Mouse (Mus musculus): ENCODE measurements around the gene Tcf3. TPM values are rescaled to one million over a fixed set of nuclear protein-coding genes. Genes with fewer than 3 reads are reported as not detected.

Tcf3 gene
- polyA plus RNA-seq, 1 experiment: 67.5 TPM

DNA sequence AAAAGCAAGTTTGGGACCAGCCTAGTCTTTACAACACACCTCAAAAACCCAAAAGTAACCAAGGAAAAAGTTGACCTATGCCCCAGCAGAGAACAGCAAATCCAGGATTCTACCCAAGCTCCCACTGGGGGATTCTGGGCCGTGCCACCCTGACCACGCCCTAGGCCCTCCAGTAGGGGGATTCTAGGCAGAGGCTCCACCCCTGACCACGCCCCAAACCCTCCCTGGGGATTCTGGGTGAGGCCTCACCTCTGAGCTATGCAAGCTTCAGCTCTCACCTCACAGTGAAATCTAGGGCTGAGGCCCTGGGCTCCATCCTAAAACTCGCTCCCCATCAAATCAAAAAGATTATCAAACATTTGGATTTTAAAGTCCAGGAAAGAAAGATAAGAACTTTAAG lies 9.9 kb downstream of the Tcf3 start:
- Histone ChIP-seq H3K4me3 (no peak overlapping the region), H3K79me2 (ENCODE audit: control insufficient read depth, insufficient read depth) (peaks cover 11% of the 10 kb centered on the region), H3ac (ENCODE audit: control insufficient read depth, insufficient read length) (no peak overlapping the region), H3K36me3 (ENCODE audit: control insufficient read depth, insufficient read depth) (peaks cover 44% of the 10 kb centered on the region), H3K27me3 (ENCODE audit: control insufficient read depth, insufficient read depth, insufficient read length) (no peaks in the 10 kb centered on the region), H3K4me2 (ENCODE audit: low read depth) (no peak overlapping the region)
- TF ChIP-seq MYOG (IDR thresholded peaks at IDR 0.05; ENCODE audit: control insufficient read depth in 1 of 3, insufficient read depth in 1 of 3, insufficient read length in 2 of 3, low read depth in 2 of 3): no peak
- no peak for TF ChIP-seq SRF (IDR thresholded peaks at IDR 0.05; ENCODE audit: control insufficient read depth, insufficient read length, low read depth)
- no peak for TF ChIP-seq CEBPB (IDR thresholded peaks at IDR 0.05; ENCODE audit: insufficient read depth, poor library complexity, severe bottlenecking)
- no peak for TF ChIP-seq TCF12 (IDR thresholded peaks at IDR 0.05; ENCODE audit: insufficient read depth, poor library complexity, severe bottlenecking)
- TF ChIP-seq POLR2A (IDR thresholded peaks at IDR 0.05; ENCODE audit: insufficient read length, low read depth): no peak
- TF ChIP-seq TCF3 (IDR thresholded peaks at IDR 0.05; ENCODE audit: insufficient read length, low read depth): no peak
- TF ChIP-seq MYOD1 (IDR thresholded peaks at IDR 0.05; ENCODE audit: control insufficient read depth in 1 of 3, insufficient read length in 2 of 3, low read depth in 2 of 3): no peak
- no peak for TF ChIP-seq E2F4 (IDR thresholded peaks at IDR 0.05; ENCODE audit: insufficient read depth)
- TF ChIP-seq POLR2AphosphoS2 (IDR thresholded peaks at IDR 0.05; ENCODE audit: insufficient read length, low read depth): no peak
- TF ChIP-seq MAX (IDR thresholded peaks at IDR 0.05; ENCODE audit: low read depth): no peak

GRCm38 (mm10) chr10:80421651-80422472 lies 11.6 kb downstream of the Tcf3 start:
- Histone ChIP-seq H3K4me3 (no peak overlapping the region), H3ac (ENCODE audit: control insufficient read depth, insufficient read length) (no peak overlapping the region), H3K27me3 (ENCODE audit: control insufficient read depth, insufficient read depth, insufficient read length) (no peaks in the 10 kb centered on the region), H3K36me3 (ENCODE audit: control insufficient read depth, insufficient read depth) (peaks cover 38% of the 10 kb centered on the region), H3K79me2 (ENCODE audit: control insufficient read depth, insufficient read depth) (peaks cover 11% of the 10 kb centered on the region), H3K4me2 (ENCODE audit: low read depth) (no peak overlapping the region)
- TF ChIP-seq SRF (IDR thresholded peaks at IDR 0.05; ENCODE audit: control insufficient read depth, insufficient read length, low read depth) (no peak), REST (IDR thresholded peaks at IDR 0.05; ENCODE audit: insufficient read depth, insufficient read length) (no peak), CEBPB (IDR thresholded peaks at IDR 0.05; ENCODE audit: insufficient read depth, poor library complexity, severe bottlenecking) (no peak), MYOD1 (IDR thresholded peaks at IDR 0.05; ENCODE audit: control insufficient read depth in 1 of 3, insufficient read length in 2 of 3, low read depth in 2 of 3) (no peak), POLR2AphosphoS2 (IDR thresholded peaks at IDR 0.05; ENCODE audit: insufficient read length, low read depth) (no peak), USF1 (IDR thresholded peaks at IDR 0.05; ENCODE audit: low read depth) (no peak), MYOG (IDR thresholded peaks at IDR 0.05; ENCODE audit: control insufficient read depth in 1 of 3, insufficient read depth in 1 of 3, insufficient read length in 2 of 3, low read depth in 2 of 3) (no peak), TCF3 (IDR thresholded peaks at IDR 0.05; ENCODE audit: insufficient read length, low read depth) (no peak), E2F4 (IDR thresholded peaks at IDR 0.05; ENCODE audit: insufficient read depth) (no peak)

DNA sequence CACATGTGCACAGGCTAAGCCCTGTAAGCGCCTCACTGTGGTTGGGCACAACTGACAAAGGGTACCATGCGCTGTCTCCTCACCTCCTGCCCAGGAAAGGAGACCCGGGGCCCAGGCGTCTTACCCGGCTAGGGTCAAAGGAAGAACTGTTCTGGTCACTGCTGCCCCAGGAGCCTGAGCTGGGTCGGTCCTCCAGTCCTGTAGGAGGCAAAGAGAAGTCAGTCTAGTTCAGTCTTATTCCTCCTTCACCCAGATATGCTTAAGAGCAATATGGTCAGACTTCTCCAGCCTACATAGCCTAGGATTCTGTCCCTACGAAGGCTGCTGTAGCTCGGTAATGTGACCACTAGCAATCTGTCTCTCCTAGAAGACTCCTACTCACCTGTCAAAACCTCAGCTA lies 12.2 kb downstream of the Tcf3 start:
- no peak overlapping the region for H3ac ChIP-seq (ENCODE audit: control insufficient read depth, insufficient read length)
- H3K36me3 ChIP-seq (ENCODE audit: control insufficient read depth, insufficient read depth): peaks cover 38% of the 10 kb centered on the region
- no peak overlapping the region for H3K4me3 ChIP-seq
- TF ChIP-seq POLR2AphosphoS2 (IDR thresholded peaks at IDR 0.05; ENCODE audit: insufficient read length, low read depth) (no peak), E2F4 (IDR thresholded peaks at IDR 0.05; ENCODE audit: insufficient read depth) (no peak), TCF3 (IDR thresholded peaks at IDR 0.05; ENCODE audit: insufficient read length, low read depth) (no peak), MYOD1 (IDR thresholded peaks at IDR 0.05; ENCODE audit: control insufficient read depth in 1 of 3, insufficient read length in 2 of 3, low read depth in 2 of 3) (no peak), CEBPB (IDR thresholded peaks at IDR 0.05; ENCODE audit: insufficient read depth, poor library complexity, severe bottlenecking) (no peak), TCF12 (IDR thresholded peaks at IDR 0.05; ENCODE audit: insufficient read depth, poor library complexity, severe bottlenecking) (no peak), MAX (IDR thresholded peaks at IDR 0.05; ENCODE audit: low read depth) (no peak), POLR2A (IDR thresholded peaks at IDR 0.05; ENCODE audit: insufficient read length, low read depth) (no peak), REST (IDR thresholded peaks at IDR 0.05; ENCODE audit: insufficient read depth, insufficient read length) (no peak), MYOG (IDR thresholded peaks at IDR 0.05; ENCODE audit: control insufficient read depth in 1 of 3, insufficient read depth in 1 of 3, insufficient read length in 2 of 3, low read depth in 2 of 3) (no peak), SRF (IDR thresholded peaks at IDR 0.05; ENCODE audit: control insufficient read depth, insufficient read length, low read depth) (no peak), USF1 (IDR thresholded peaks at IDR 0.05; ENCODE audit: low read depth) (no peak)
- no peak overlapping the region for H3K4me2 ChIP-seq (ENCODE audit: low read depth)
- H3K27me3 ChIP-seq (ENCODE audit: control insufficient read depth, insufficient read depth, insufficient read length): no peaks in the 10 kb centered on the region
- peaks cover 11% of the 10 kb centered on the region for H3K79me2 ChIP-seq (ENCODE audit: control insufficient read depth, insufficient read depth)

DNA sequence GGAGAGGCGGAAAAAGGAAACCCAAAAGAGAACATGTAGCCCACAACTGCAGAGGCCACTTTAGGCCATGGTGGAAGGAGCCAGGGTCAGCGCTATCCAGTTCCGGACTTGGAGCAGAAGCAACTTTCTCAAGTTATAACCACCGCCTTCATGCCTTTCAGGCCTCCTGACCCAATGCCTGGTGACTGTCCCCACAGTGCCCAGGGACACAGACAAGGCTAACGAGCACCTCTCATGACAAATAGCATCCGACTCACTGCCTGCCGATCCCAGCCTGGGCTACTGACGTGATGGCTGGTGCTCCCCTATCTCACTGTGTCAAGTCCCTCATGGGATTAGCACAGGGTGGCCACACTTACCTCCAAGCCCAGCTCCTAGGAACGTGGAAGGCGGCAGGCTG lies 12.7 kb downstream of the Tcf3 start:
- Histone ChIP-seq H3ac (ENCODE audit: control insufficient read depth, insufficient read length) (no peak overlapping the region), H3K36me3 (ENCODE audit: control insufficient read depth, insufficient read depth) (peaks cover 36% of the 10 kb centered on the region), H3K4me3 (no peak overlapping the region), H3K4me2 (ENCODE audit: low read depth) (no peak overlapping the region), H3K27me3 (ENCODE audit: control insufficient read depth, insufficient read depth, insufficient read length) (no peaks in the 10 kb centered on the region), H3K79me2 (ENCODE audit: control insufficient read depth, insufficient read depth) (peaks cover 11% of the 10 kb centered on the region)
- TF ChIP-seq POLR2AphosphoS2 (IDR thresholded peaks at IDR 0.05; ENCODE audit: insufficient read length, low read depth) (no peak), MAX (IDR thresholded peaks at IDR 0.05; ENCODE audit: low read depth) (no peak), SRF (IDR thresholded peaks at IDR 0.05; ENCODE audit: control insufficient read depth, insufficient read length, low read depth) (no peak), TCF3 (IDR thresholded peaks at IDR 0.05; ENCODE audit: insufficient read length, low read depth) (no peak), MYOG (IDR thresholded peaks at IDR 0.05; ENCODE audit: control insufficient read depth in 1 of 3, insufficient read depth in 1 of 3, insufficient read length in 2 of 3, low read depth in 2 of 3) (no peak), POLR2A (IDR thresholded peaks at IDR 0.05; ENCODE audit: insufficient read length, low read depth) (no peak), REST (IDR thresholded peaks at IDR 0.05; ENCODE audit: insufficient read depth, insufficient read length) (no peak), TCF12 (IDR thresholded peaks at IDR 0.05; ENCODE audit: insufficient read depth, poor library complexity, severe bottlenecking) (no peak), USF1 (IDR thresholded peaks at IDR 0.05; ENCODE audit: low read depth) (no peak), CEBPB (IDR thresholded peaks at IDR 0.05; ENCODE audit: insufficient read depth, poor library complexity, severe bottlenecking) (no peak)
